Mouse (Mus musculus) small intestine, adult 2 months (tissue): ENCODE data around the gene Blvrb.

Experiments used
- CTCF ChIP-seq: fragments of 200-500 bp; IDR thresholded peaks from 2 replicates; pipeline ENCODE4 v1.5.1; 2012; ENCODE audit warnings: low read depth, mild to moderate bottlenecking, control low read depth, inconsistent platforms, low read length, moderate library complexity, mixed read lengths; ENCODE audit not compliant: insufficient replicate concordance, insufficient read length; ENCODE audit errors: extremely low read depth
- POLR2A ChIP-seq: fragments of 200-500 bp; IDR thresholded peaks from 2 replicates; pipeline ENCODE4 v1.6.1; 2012; ENCODE audit warnings: low read depth, mild to moderate bottlenecking, control low read depth, inconsistent platforms, low read length, moderate library complexity

DNA sequence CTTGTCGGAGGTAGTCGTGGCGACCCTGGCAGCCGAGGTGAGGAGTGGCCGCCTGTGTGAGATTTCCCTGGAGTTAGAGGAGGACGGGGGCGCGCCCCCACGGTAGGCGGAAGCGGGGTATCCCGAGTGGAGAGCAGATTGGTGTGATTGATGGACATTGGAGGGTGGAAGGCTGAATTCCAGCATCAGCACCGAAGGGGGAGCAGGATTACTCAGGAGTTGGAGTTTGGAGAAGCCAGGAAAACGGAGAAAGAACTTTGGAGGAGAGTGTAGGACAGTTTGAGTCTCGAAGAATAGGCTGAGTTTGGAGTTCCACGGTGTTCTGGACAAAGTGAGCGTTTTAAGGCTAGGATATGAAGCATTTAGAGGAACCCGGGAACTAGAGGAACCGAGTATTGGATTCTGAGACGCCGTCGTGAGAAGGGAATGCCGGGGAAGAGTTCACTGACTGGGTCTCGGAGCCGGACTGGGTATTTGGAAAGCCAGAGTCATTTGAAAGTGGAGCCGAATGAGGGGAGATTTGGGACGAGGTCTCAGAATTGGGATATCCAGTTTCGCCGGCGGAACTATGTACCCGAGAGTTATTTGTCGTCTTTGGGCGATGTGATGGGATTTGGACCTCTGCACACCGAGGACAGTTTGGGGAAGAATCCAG lies 26.2 kb downstream of the Blvrb start:
- TF ChIP-seq POLR2A (no peak), CTCF (no peak)
